Mouse (Mus musculus): ENCODE results near the gene Qprt.

DNA sequence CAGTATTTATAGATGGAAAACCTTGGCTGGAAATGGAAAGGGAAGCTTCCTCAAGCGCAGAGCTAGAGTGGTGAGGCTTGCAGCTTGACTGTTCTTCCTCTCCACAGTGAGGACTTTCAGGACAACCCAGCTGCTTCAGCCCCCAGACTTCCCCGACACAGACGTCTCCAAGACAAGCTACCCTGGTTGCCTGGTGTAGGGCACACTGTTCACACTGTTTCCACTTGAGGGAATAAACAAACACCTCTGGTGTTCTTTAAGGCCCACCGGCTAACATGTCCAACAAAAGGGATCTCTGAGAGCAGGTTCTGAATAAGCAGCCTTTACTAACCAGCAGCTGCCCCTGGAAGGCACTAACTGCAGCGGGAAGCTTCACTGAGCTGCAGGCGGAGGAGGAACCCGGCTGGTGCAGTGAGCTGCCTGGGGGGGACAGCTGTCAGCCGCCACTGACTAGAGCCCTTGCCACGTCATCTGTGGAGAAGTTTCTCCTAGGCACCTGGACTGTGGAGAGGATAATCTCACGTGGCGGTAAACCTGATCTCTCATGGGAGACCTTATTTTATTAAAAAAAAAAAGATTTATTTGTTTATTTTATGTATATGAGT, 5.6 kb downstream of the Qprt start:
- TF ChIP-seq CTCF (IDR thresholded peaks at IDR 0.05; ENCODE audit: low read depth) (no peak), EP300 (IDR thresholded peaks at IDR 0.05; ENCODE audit: low read depth) (no peak)

Measured in liver, embryonic 14.5 days (tissue).